Mouse (Mus musculus): ENCODE data around the gene Ntng2. TPM values are rescaled to one million over a fixed set of nuclear protein-coding genes. Genes with fewer than 3 reads are reported as not detected.

Ntng2 gene
- polyA plus RNA-seq (2017; shearing (Covaris generic)) = 1 to 10 TPM; 3.8 to 5.7 TPM

DNA sequence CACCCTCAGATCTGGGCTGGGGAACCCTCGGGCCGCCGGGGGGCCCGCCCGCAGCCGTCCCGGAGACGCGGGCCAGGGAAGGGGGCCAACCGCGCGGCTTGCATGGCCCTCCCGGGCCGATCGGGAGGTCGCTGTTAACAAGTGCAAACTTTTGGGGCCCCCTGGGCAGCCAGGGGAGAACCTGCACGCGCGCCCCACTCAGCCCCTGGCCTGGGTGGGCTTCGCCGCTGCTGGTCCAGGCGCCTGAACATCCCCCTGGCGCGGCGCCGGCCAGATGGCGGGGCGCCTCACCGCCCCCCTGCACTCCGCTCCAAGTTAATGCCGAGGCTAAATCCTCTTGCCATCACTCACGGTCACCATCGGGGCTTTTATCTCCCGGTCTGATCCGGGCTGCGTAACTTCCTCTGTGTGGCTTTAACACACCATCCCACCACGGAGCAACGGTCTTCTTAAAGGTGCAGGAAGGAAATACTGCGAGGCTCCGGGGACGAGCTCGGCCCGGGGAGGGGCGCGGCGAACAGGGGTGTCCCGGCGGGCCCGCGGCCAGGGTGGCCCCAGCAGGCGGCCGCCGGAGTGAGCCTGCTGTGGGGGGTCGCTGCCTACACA lies at the start of gene Ntng2:
Ntng2 (minus strand) TSS at position 407 of the 606 bp plus-strand sequence.
- ATAC-seq = peak; percentile 75

DNA sequence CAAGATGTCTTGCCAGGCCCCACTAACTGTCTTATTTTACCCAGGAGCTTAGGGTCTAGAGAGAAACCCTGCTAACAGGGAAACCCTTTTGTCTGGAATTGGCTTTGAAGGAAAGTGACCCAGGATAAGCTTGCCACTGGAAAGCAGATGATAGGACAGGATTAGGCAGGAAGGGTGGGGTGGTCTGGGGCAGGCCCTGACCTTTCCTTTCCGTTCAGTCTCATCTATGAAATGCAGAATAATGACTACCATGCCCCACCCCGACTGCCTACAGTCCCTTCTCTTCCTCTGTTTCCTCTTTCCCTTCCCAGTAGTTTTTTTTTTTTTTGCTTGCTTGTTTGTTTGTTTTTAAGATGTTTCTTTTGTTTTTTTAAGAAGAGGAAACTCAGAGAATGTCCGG lies 42.8 kb upstream of the Ntng2 start:
- no peak for ATAC-seq

DNA sequence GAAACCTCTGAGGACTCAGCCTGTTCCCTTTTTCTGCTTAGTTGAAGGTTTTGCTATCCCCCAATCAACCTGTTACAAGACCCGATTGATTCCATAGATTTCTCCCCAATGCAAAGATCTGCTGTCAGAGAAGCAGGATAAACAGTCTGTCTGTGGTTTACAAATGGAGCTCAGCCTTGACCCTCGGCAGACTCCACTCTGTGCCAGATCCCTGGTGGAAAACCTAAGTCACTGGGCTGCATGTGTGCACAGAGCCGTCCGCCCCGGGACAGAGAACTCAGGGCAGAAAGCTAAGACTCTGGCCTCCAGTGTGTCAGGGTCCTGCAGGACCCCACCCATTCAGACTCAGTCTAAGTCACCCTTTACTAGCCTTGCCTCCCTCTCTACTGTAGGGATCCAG lies 34.8 kb upstream of the Ntng2 start:
- ATAC-seq = no peak

DNA sequence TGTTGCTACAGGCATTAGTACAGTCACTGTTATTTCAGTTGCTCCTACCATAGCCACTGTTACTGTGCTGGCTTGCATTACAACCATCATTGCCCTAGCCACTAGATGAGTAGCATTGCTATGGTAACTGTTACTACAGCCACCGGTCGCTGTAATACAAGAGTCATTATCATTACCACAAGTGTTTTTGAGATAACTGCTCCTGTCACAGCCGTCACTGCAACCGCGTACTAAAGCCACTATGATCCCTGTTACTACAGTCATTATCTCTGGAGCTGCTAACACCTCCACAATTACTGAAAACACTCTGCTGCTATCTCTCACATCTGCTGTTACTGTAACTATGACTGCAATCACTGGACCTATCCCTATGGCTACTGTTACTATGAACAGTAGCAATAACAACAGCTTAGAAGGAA lies 24.9 kb upstream of the Ntng2 start:
- ATAC-seq = no peak

DNA sequence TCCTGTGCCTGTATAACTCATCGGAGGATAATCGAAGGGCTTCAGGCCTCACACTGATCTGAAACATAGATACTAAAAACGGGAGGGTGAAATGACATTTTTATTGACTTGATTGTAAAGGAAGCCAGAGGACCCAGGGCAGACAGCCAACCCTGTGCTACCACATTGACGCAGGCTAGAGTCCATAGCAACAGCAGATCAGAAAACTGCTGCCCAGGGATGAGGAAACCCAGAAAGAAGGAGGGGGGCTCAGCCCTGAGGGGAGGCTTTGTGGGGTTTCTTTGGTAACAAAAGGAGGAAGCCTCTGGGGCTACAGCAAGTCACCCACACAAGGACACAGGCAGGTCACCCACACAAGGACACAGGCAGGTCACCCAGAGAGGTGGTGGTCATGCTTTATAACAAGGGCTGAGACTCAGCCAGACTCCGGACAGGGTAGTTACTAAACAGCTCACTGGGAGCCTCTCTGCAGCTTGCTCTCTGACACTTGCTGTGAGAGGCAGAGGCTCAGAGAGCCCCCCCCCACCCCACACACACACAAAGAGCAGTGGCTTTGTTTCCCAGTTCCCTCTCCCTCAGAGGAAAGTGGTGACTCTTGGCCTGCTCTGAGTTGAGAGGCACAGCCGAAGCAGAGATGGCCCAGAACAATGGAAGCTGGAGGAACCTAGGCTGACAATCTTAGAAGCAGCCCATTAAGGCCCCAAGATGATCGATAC lies 19.2 kb upstream of the Ntng2 start:
- no peak for ATAC-seq

DNA sequence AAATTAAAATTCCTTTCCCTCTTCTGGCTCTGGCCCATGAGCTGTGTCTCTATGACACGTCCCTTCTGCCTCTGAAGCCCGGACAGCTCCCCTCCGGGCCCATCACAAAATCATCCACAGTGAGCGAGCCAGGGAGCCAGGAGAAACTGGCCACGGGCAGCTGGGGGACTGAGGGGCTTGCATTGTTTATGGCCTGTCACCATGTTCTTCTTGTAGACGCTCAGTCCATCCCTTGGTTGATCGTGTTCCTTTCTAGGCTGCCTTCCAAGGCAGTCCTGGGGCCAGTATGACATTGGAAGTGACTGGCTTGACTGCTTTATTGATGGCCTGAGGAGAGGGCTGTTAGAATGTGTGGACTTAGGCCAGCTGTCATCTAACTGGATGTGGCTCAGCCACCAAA lies 18.3 kb upstream of the Ntng2 start:
- ATAC-seq = no peak

DNA sequence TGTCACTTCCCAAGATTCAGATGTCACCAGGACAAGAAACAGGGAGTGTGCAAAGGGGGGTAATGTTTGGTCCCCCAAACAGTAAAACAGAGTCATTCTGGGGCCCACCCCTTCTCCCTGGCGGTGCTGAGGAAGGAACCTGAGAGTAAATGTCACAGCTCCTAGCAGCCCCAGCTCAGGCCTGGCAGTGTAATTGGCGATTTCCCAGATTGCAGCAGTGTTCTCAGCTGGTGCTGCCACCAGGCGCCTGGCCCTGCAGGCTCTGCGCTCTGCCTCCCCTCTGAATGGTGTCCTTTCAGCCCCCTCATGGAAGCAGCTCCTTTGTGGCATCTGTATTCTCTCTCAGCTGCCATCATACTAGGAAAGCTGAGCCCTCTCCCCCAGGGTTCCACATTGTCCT lies 14.0 kb upstream of the Ntng2 start:
- no peak for ATAC-seq

DNA sequence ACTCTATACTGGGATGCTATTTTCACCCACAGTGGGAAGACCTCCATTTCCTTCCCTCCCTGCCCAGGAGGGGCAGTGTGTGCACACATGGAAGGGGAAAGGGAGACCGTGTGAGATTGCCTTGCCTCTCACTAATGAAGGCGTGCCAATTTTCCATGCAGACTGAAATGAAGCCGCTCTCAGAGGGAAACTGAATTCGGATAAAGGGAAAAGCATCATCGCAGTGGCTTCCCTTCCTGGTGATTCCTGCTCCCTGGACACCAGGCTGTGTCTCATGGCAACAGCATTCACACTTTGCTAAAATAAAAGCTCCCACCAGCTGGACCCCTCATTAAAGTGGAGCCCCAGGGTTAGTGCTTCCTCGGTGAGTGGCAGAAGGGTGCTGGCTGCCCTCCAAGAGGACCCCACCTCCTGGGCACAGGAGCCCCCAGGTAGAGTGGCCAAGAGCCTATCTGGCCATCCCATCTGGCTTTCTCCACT lies 9.7 kb upstream of the Ntng2 start:
- no peak for ATAC-seq

DNA sequence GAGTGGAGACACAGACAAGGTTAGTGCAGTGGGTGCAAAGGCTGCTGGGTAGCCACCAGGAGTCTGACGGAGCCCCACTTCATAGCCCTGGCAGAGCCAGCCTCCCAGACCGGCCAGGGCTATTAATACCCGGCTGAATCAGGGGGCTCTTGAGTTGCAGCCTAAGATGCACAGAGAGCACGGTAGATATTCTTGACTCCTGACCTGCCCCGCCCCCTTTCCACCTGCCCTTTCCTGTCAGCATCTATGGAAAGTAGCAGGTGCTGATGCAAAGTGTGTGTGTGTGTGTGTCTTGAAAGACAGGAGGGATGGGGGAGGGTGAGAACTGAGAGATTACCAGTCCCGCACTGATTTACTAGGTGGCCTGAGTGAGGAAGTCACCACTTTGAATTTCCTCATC lies 8.3 kb upstream of the Ntng2 start:
- ATAC-seq = no peak

DNA sequence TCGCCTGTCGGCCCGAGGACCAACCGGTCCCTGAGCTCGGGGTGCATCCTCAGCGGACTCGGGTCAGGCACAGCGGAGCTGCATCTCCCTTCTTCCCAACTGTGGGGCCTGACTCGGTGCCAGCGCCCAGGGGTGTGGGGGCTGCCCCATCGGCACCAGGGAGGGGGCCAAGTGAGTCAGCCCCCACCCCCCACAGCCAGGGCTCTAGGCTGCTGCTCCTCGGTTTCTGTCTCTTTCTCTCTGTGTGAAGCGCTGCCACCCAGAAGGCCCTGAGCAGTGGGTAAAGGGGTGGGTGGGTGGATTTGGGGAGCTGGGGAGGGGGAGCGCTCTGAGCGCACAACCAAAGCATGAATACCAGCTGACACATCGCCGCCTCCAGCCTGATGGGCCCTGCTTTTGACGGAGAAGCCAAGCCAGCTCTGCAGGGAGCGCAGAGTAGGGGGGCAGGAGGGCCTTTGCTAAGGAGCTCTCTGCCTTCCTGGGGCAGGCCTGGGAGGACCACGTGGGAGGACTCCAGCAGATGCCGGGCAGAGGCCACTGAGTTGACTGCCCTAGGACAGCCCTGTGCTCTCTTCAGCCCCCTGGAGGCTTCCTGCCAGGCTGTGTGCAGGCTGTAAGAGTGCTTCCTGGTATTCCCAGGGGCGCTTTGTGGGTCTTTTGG lies 530 bp upstream of the Ntng2 start:
- peak; percentile 24 for ATAC-seq

DNA sequence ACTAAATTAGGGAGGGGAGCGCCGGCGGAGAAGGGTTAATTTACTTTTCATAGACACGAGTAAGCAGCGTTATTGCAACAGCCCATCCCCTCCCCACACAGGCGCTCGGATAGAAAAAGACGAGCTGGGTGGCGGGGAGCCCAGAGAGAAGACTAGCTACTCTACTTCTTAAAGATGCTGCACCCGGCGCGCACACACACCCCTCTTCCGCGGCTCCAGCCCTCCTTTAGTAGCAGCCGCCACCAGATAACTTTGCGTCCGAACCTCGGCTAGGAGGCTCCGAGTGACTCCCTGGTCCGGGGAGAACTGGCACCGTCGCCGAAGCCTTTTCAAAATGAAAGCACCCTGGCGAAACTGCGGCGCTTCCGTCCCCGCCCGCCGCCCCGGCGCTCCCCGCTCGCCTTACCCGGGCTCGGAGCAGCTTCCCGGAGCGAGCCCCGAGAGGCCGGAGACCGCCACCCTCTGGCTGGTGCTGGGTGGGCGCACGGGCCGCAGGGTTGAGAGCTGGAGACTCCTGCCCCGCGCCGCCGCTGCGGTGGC lies 676 bp downstream of the Ntng2 start:
- ATAC-seq = peak; percentile 15

DNA sequence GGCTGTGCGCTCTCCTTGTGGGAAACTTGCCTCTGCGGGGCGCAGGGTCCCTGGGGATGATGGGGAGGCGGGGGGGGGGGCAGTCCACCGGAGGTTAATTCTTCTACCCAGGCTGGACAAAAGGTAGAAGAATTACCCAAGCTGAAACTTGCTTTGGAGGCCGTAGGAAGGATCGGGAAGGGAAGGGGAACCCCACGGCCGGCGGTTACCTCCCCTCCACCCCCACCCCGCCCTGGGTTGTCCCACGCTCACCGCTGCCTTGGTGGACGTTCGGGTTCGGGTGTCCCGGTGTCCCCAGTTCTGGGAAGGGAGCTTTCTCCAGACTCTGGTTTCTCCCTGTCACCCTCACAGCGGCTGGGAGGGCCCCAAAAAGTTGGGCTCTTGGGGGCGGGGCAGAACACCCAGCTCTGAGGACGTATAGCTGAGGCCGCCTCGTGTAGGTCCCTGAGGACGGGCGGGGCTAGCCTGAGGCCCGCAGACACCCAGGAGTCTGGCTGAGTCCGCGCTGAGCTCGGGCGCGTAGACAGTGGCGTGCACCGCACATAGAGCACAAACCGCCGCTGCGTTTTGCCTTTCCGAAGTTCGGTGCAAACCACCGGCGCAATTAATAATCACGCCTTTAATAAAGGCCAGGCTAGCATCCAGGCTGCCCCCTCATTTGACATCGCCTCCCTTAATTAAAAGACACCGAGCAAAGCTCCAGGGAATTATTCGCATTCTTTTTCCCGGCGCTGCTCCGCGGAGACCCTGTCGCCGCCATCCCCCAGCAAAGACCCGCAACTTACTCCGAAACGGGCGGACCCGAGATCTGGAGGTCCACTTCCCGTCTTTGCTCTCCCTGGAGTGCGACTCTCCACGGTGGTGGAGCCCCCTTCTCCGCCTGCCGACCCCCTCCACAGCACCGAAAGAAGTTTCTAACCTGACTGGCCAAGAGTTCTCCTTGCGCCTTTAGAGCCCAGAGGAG lies 1.4 kb downstream of the Ntng2 start:
- peak; percentile 21 for ATAC-seq

DNA sequence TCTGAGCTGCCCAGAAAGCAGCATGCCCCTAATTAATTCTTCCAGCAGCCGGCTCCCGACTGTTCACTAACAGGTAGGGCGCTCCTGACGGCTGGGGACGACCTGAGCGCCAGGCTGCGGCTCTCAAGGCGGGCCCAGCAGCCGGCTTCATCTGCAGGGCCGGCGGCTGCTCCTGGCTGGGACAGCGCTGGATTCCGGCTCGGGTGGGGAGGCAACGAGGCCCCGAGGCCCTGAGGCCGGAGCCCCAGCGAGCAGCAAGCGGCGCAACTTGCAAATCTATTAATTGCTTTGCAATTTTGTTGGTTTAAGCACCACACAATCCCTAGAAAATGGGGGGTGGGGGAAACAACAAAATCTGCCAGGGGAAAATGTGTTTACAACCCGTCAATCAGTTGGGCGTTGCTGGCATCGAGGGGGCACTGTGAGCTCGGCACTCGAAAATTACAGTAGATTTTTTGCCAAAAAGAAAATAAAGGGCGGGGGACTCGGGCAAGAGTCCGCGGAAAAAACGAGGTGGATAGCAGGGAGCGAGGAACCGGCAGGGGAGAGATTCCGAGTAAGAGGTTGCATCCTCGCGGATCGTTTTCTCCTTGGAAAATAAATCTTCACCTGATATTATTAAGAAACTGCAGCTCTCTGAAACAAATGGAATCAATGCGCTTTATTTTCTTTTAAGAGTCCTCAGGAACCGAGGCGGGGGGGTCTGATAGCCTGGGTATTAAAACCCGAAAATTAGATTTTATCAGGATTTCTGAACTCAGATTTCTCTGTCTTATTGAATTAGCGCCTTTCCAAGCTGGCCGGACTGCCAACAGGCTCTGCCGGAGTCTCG lies 2.3 kb downstream of the Ntng2 start:
- ATAC-seq = no peak

DNA sequence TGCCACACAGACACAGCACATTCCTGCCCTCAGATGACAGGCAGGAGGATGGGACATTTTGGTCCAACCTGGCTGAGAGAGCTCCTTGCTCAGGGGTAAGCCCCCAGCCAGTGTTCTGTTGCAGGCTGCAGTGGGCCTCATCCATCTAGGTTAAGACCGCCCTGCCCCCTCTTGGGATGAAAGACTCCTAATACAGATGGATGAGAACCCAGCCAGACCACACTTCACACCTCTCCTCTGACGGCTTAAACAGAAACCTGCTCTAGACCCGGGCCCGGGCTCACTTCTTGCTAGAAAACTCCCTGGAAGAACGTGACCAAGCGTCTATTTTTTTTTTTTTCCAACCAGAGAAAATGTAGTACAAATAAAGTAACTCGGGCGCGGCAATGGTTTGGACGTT lies 3.0 kb downstream of the Ntng2 start:
- no peak for ATAC-seq

DNA sequence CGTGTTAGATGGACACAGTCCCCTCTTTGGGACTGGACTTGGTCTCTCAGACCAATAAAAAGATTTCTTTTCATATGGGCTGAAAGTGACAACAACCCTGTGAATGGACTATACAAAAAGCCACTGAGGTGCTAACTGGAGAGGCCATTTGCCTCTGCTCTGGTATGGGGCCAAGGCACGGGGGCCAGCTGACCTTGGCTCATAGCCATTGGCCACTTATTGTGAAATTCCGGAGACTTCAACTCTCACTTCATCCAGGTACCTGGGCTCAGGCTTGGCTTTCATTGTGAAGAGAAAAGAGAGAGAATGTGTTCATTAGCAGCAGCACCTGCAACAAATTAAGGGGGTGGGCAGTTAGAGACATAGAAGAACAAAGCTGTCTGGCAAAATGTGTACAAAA lies 4.3 kb downstream of the Ntng2 start:
- ATAC-seq = no peak

DNA sequence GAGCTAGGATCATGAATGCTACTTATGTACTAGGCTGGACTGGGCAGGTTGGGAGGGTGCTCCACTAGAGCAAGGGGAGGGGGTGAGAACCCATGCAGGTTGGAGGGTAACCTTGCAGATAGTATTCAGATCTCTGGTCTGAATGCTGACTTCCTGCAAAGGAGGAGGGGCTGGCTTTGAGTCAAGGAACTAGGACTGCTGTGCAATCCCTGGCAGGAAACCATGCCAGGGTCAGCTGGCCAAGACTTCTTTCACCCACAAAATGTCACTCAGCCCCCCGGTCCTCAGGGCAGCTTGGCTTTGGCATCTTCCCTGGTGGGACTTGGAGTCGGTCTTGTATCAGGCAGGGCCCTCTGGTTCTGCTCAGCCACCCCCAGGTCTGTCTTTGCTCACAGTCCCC lies 5.4 kb downstream of the Ntng2 start:
- no peak for ATAC-seq

DNA sequence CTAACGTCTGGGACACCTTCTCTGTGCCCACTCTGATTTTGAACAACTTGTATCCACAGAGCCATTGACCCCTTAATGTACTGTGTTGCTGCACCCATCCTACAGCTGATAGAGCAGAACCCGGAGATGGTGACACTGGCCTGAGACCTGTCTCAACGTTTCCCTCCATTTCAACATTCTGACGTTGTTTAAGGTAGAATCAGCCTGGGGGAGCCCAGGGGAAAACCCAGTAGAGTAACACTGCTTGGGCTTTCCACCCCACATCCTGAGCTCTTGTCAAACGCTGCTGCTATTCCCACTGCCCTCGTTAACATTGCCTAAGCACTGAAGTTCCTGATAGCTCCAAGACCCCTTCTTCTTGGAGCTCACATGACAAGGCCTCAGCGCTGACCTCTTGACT lies 5.9 kb downstream of the Ntng2 start:
- peak; percentile 70 for ATAC-seq

DNA sequence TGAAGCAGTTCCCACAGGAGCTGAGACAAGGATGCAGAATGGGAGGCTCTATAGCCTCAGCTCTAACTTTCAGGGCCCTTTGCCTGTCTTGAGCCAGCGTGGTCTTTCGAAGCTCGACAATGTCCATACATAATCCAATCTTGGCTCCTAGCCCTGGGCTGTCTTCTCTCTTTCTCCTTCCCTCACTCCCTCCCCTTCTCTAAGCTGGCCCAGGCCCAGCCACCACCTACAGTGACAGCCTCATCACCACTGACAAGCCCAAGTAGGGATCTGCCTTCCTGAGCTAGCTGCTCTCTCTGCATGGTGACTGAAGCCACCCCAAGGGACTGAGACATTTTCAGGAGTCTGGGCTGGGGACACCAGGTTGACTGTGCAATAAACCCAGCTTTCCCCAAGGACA lies 6.5 kb downstream of the Ntng2 start:
- no peak for ATAC-seq

DNA sequence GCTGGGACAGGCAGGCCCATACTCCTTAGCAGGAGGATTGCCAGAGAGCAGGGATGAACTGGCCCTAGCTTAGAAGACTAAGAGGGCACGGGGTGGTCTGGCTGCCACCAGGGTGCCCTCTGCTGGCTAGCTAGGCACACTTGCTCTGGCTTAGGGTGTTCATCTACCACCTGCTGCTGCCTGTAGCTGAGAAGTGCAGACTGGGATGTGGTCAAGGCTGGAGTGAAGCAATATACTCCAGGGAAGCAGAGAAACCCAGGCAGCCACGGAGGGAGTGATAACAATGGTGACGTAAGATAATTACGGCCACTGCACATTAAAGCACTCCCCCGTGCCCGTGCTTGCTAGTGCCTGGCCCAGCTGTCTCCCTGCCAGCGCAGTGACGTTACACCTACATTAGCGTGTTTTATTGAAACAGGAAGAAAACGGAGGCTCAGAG lies 7.4 kb downstream of the Ntng2 start:
- no peak for ATAC-seq

DNA sequence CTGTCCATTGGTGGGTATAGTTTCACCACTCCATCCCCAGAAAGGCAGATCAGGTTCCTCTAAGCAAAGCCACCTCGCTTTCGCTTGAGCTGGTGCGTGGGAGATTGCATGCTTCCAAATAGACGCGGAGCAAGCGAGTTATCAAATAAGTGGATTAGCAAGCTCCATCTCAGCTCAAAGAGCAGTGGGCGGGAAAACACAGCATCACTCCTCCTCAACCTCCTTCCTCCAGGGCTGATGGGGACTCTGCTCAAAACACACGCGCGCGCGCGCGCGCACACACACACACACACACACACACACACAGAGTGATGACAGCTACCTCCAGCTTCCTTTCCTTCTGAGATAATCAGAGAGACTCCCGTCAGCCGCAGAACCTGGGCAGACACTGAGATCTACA lies 13.5 kb downstream of the Ntng2 start:
- ATAC-seq = no peak

DNA sequence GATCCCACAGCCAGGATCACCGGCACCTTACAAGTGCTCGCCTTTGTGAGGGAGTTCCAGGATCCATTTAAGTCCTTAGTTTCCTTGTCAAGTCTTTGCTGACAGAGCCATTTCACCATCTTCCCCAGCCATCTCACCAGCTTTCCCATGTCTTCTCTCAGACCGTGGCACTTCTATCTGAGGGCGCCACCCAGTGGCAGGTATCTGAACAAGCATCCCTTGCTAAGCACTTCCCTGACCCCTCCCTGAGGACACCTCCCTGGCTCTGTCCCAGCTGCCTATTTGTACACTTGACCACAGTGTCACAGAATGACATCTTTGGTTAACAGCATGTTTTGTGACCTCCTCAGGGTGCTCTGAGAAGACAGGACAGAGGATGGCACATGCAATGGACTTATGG lies 15.2 kb downstream of the Ntng2 start:
- no peak for ATAC-seq

DNA sequence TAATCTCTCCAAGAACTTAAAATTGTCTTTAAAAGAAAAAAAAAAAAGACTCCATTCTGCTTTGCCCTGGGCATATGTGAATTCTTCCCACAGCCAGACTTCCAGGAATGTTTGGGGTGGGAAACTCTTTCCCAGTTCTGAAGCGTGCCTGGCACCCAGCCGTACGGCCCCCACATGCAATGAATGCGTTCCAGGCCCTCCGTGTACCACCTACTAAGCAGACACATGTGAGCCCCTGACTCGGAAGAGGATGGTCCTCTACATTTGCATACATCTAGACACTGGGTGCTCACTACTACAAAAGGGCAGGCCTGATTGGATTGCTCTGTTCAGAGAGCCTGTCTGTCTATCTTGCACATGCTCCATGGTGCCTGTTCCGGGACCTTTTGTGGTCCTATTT lies 17.0 kb downstream of the Ntng2 start:
- ATAC-seq = no peak
